Mouse (Mus musculus): Measurements from ENCODE around the gene Ackr1.

DNA sequence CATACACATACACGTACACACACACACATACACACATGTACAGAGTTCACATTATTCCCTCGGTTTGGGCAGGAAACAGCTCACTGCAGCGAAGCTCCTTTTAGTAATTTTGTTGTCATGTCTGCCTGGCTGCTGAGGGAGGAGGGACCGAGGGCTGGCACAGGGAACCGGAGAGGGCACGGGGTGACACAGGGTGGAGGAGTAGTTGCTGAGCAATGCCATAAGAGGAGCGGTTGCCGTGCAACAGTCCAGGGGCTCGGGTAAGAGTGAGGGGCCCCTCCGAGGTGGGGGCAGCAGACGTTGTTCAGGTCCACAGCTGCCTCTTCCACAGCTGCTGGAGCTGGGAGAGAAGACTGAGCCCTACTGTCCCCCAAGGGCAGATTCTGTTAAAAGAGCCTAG, 2.4 kb upstream of the Ackr1 start:
- TF ChIP-seq CTCF (conservative IDR thresholded peaks at IDR 0.05; ENCODE audit: low read length) (no peak), POU5F1 (IDR thresholded peaks at IDR 0.05; ENCODE audit: borderline replicate concordance, low read length) (no peak)

Measured in E14TG2a.4 (cell line).